In the genomic region with DNA sequence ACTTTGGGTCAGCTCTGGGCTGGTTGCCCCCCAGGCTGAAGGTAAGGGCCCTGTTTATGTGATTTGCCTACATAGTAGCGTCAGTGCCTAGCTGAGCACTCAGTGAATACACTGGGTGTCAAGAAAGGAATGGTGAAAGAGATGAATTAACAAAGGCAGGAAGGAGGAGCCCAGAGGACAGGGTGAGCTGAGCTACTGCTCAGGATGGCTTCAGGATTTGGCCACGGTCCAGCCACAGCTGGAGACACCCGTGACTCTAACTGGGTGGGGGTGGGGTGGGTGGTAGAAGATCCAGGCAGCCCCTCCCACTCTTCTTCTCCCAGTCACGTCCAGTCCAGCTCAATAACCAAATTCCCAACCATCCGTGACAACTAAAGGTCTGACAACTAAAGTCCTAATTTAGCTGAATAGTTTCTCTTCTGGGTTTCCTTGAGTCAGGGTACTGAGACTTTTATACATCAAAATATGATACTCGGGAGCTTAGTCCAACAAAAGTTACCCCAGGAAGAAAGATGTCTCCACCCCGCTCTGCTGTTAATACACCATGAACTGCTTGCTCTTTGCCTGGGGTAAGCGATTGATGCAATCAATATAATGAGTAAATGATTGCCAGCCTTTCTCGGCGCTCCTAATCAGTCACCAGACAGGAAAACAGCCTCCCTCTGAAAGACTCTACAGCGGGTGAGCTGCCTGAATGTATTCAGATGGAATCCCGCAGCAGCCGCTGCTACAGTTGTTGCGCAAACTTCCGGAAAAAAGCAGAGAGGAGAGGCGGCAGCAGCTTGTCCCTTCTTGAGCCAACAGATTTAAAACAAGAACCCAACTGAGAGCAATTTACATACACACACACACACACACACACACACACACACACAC, we compare ENCODE assay signal across 8 mouse cellular contexts. TPM values are rescaled to one million over a fixed set of nuclear protein-coding genes. Genes with fewer than 3 reads are reported as not detected.
DNase-seq lines count a peak whose midpoint lies in the region; ATAC-seq lines count a peak whose summit lies in the region.

No protein-coding gene starts in this region.

- no peaks in the 10 kb centered on the region for H3K36me3 ChIP-seq in heart, embryonic 12.5 days
- no peaks in the 10 kb centered on the region for H3K36me3 ChIP-seq in lung, embryonic 15.5 days

- no peaks in the 10 kb centered on the region for H3K27me3 ChIP-seq in heart, embryonic 12.5 days (replicated peaks)
- no peaks in the 10 kb centered on the region for H3K27me3 ChIP-seq in lung, embryonic 15.5 days

- ATAC-seq in heart, embryonic 12.5 days (ENCODE audit: insufficient number of reproducible peaks, low FRiP score) = peak; percentile 64; the same call in 1 of the 2 replicates
- ATAC-seq in lung, embryonic 15.5 days (ENCODE audit: borderline replicate concordance, extremely low read depth, low FRiP score, low TSS enrichment) = peak; percentile 87
- ATAC-seq in neutrophil, adult 5-6 weeks (ENCODE audit: extremely low read depth, insufficient number of reproducible peaks, low FRiP score, poor library complexity, severe bottlenecking) = peak; percentile 51

- H3K4me2 ChIP-seq in heart, embryonic 12.5 days = peak overlapping the region; percentile 67
- peak overlapping the region; percentile 50 for H3K4me2 ChIP-seq in lung, embryonic 15.5 days

- H3K4me1 ChIP-seq in heart, embryonic 12.5 days (replicated peaks) = peaks cover 16% of the 10 kb centered on the region
- peaks cover 12% of the 10 kb centered on the region for H3K4me1 ChIP-seq in lung, embryonic 15.5 days

- peak overlapping the region; percentile 54 for H3K27ac ChIP-seq in heart, embryonic 12.5 days (ENCODE audit: poor library complexity, severe bottlenecking)
- peak overlapping the region; percentile 86 for H3K27ac ChIP-seq in lung, embryonic 15.5 days

- H3K9ac ChIP-seq in heart, embryonic 12.5 days = peak overlapping the region; percentile 64
- H3K9ac ChIP-seq in lung, embryonic 15.5 days = peak overlapping the region; percentile 39

- H3K4me3 ChIP-seq in heart, embryonic 12.5 days = peak overlapping the region; percentile 32
- peak overlapping the region; percentile 25 for H3K4me3 ChIP-seq in lung, embryonic 15.5 days

- peak; percentile 15 for DNase-seq in ovary, adult 18-20 months (ENCODE audit: low spot score)
- no peak for DNase-seq in ovary, postnatal 10 days (ENCODE audit: low spot score)
- DNase-seq in embryo, embryonic 11 days = peak; percentile 65
- peak; percentile 90 for DNase-seq in kidney, adult 9 months
- no peak for DNase-seq in frontal cortex, adult 2 months (ENCODE audit: extremely low spot score in 1 of 2, low spot score in 1 of 2)

- WGBS in heart, embryonic 12.5 days = 21% methylated on average over 16 of the region's 16 CpGs
- WGBS in lung, embryonic 15.5 days = 4% methylated on average over 16 of the region's 16 CpGs

- H3K9me3 ChIP-seq in heart, embryonic 12.5 days (replicated peaks) = no peaks in the 10 kb centered on the region
- H3K9me3 ChIP-seq in lung, embryonic 15.5 days = no peaks in the 10 kb centered on the region

RNA-seq across cellular contexts. Expression of gene Ywhaq, which starts 8.9 kb away (rescaled TPM):
- polyA plus RNA-seq in heart, embryonic 12.5 days (2016; fragmentation: Nextera tagmentation; extraction: Ambion mirVana) = 558 and 566 TPM in 2 replicates
- polyA plus RNA-seq in lung, embryonic 15.5 days (2015; fragmentation: Nextera tagmentation; extraction: Ambion mirVana) = 726 and 736 TPM in 2 replicates
- 93.1 and 98.3 TPM in 2 replicates for total RNA-seq in neutrophil, adult 5-6 weeks (2017)
- polyA plus RNA-seq in frontal cortex, adult 2 months (2012; rRNA removed) = 295 and 315 TPM in 2 replicates

RNA-seq across cellular contexts. Expression of gene Adam17, which starts 52.9 kb away (rescaled TPM):
- polyA plus RNA-seq in heart, embryonic 12.5 days (2016; fragmentation: Nextera tagmentation; extraction: Ambion mirVana) = 38.6 and 39.9 TPM in 2 replicates
- polyA plus RNA-seq in lung, embryonic 15.5 days (2015; fragmentation: Nextera tagmentation; extraction: Ambion mirVana) = 46.6 and 51.1 TPM in 2 replicates
- 74.3 and 86.8 TPM in 2 replicates for total RNA-seq in neutrophil, adult 5-6 weeks (2017)
- polyA plus RNA-seq in frontal cortex, adult 2 months (2012; rRNA removed) = 16.9 and 20.2 TPM in 2 replicates

Comparison
In these comparisons a context has a peak if more than half of its experiments do, and no peak if none do; other contexts are left out.
1. DNase-seq: peak in ovary, adult 18-20 months (single experiment), embryo, embryonic 11 days (single experiment) and kidney, adult 9 months (single experiment); none in ovary, postnatal 10 days (single experiment) and frontal cortex, adult 2 months (0 of 2).
2. Peak in every context shown above with its lines, with median percentiles within 50 percentile points of each other: ATAC-seq.